Mouse (Mus musculus): ENCODE data around the gene Cldn34c4. TPM values are rescaled to one million over a fixed set of nuclear protein-coding genes. Genes with fewer than 3 reads are reported as not detected.

Cldn34c4 gene
- not detected in 2 replicates for polyA plus RNA-seq (2015; fragmentation: Nextera tagmentation; extraction: Ambion mirVana)

DNA sequence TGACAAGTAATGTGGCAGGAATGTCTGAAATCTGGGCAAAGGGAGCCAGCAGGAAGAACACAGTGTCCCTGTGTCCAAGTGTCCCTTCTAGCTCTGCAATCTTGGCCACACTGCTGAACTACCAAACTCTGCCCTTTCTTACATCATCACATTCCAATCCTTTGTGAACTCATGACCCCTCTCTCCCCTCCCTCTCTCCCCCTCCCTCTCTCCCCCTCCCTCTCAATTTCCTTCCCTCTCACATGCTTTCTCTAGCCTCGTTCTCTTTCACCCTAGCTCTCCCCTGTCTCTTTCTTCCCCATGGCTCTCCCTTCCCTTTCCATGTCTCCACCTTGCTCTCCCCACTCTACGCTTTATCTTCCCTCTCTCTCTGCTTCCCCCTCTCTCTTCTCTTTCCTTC is at the start of gene Cldn34c4:
Cldn34c4 (minus strand) TSS at position 101 of the 400 bp plus-strand sequence.

Data from spleen, postnatal 0 days (tissue).